Mouse (Mus musculus): ENCODE measurements at regions not wholly inside any gene's neighbourhood (a gene's known extent, or its start where the extent isn't known, plus 50 kb on each side); places are given as distances from the start of the nearest gene placed in this dataset.

GRCm38 (mm10) chr7:71043789-71044188 is 307.5 kb downstream of the Gm10295 start:
- DNase-seq (ENCODE audit: low spot score in 2 of 2): no peak

- DNase-seq (ENCODE audit: low spot score in 2 of 2): no peak
Measured at GRCm38 (mm10) chr7:71043128-71043527, 308.2 kb downstream of the Gm10295 start.

DNA sequence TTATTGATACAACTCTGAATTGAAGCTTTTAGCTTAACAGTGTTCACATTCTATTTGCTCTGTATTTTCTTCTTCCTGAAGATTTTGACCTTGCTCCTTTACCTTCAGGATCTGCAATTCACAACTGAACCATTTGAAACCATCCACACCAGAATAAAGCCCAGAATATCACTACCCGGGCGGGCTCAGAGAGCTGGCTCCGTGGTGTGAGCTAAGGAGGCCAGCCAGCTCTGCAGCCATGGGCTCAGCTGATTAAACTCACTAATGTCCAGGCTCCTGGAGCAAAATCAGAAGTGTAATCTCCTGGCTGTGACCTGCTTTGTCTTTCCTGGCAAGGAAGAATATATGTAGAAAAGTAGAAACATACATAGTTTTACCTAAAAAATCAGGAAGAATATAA is 309.9 kb downstream of the Gm10295 start:
- DNase-seq (ENCODE audit: low spot score in 2 of 2): no peak

DNA sequence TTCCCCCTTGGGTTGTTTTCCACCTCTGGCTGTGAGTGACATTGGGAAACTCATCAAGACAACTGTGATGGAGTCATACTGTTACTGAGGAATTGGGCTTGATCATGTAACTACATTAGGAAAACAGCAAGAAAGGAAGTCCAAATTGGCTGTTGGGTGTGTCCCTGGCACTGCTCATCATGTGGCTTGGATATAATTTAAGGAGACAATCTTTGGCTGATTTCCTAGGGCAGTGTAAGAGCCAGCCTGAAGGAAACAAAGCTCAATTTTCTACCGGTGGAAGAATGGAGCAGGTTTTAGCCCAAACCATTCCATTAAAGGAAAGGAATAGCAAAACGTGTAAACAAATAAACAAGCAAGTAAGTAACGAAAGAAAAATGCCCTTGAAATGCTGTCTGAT is 310.4 kb downstream of the Gm10295 start:
- DNase-seq (ENCODE audit: low spot score in 2 of 2): no peak

- no peak for DNase-seq (ENCODE audit: low spot score in 2 of 2)
Measured at GRCm38 (mm10) chr7:71038537-71038936, 312.7 kb downstream of the Gm10295 start.

GRCm38 (mm10) chr7:71033121-71033520 is 318.2 kb downstream of the Gm10295 start:
- no peak for DNase-seq (ENCODE audit: low spot score in 2 of 2)

GRCm38 (mm10) chr7:71023946-71024610 is 327.2 kb downstream of the Gm10295 start:
- DNase-seq (ENCODE audit: low spot score in 2 of 2): no peak

DNA sequence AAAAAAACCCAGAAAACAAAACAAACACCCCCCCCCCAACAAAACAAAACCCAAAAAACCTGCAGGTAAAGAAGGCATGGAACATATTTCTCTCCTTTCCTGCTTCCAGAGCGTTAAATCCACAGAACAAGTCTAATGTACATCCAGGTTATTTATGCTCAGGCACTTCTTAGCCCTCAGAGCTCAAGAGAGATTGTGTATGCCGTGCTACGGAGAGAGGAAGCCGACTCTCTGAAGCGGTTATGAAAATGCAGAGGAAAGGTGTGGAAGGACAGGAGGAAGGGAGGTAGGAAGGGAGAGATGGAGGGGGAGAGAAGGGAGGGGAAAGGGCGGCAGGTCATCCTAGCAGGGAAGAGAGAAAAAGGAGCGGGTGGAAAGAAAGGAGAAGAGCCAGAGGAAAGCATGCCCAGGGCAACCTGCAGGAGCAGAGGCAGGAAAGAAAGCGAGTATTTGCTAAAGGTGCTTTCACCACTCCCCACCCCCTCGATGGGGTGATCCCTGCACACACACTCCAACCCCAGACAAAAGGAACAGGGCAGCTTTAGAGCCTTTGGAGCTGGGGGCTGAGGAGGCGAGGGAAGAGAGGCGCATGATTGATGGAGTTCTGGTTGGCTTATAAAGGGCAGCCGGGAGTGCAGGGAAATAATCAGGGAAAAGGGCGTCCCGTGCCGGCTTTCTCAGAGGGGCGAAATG is 327.9 kb downstream of the Gm10295 start:
- DNase-seq (ENCODE audit: low spot score in 2 of 2): no peak

All from adrenal gland, adult 18-20 months (tissue).